Mouse (Mus musculus): Measurements from ENCODE around the gene Fer. TPM values are rescaled to one million over a fixed set of nuclear protein-coding genes. Genes with fewer than 3 reads are reported as not detected.

Gene Fer
- polyA plus RNA-seq, 1 experiment from 2014 or later = 38.3 TPM

DNA sequence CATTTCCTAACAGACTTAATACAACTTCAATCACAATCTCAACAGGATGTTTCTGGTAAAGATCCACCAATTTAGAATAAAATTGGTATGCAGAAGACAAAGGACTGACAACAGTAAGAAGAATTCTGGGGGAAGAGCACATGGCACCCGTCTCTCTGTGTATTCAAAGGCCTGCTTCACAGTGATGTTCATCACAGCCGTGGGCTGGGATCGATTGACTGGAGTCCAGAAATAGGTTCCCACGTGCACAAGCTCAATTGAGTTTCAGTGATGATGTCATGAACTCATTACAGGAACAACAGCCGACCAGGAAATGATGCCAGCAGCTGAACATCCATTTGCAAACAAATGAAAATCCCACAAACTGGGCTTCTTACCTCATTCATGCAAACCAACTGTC is 320.3 kb downstream of the Fer start:
- H3K9me3 ChIP-seq = no peaks in the 10 kb centered on the region
- no peaks in the 10 kb centered on the region for H3K27me3 ChIP-seq (replicated peaks)
- 0 out of 2 replicates have a peak, but pooled peaks cover 2% of the 10 kb centered on the region for H3K4me1 ChIP-seq
- no peak overlapping the region for H3K4me3 ChIP-seq
- H3K27ac ChIP-seq = no peak overlapping the region
- no peak overlapping the region for H3K9ac ChIP-seq
- 51% methylated on average over 5 of the region's 5 CpGs for WGBS
- H3K4me2 ChIP-seq = no peak overlapping the region
- ATAC-seq (replicated peaks) = no peak
- no peaks in the 10 kb centered on the region for H3K36me3 ChIP-seq (replicated peaks)

Other genes starting within 250 kb of the Fer start
- gene A930002H24Rik, start 729 bp downstream of the Fer start, polyA plus RNA-seq (2015; fragmentation: Nextera tagmentation; extraction: Ambion mirVana) = 1.7 and 2.5 TPM in 2 replicates